Mouse (Mus musculus) C2C12 (cell line): Measurements from ENCODE around the gene Map4k4.

Source experiments
- CTCF ChIP-seq: IDR thresholded peaks from one replicate; pipeline ENCODE4 v1.5.1; 2011; ENCODE audit not compliant: control insufficient read depth, insufficient read depth, insufficient read length
- MAX ChIP-seq: IDR thresholded peaks from one replicate; pipeline ENCODE4 v1.6.1; 2011; ENCODE audit warnings: mild to moderate bottlenecking, control low read depth
- MYOD1 ChIP-seq: IDR thresholded peaks from one replicate; pipeline ENCODE4 v1.6.1; 2011; ENCODE audit warnings: low read depth; ENCODE audit not compliant: control insufficient read depth, insufficient read length
- MYOG ChIP-seq: IDR thresholded peaks from one replicate; pipeline ENCODE4 v1.6.1; 2011; ENCODE audit not compliant: control insufficient read depth, insufficient read length; ENCODE audit errors: extremely low read depth
- USF1 ChIP-seq: IDR thresholded peaks from one replicate; pipeline ENCODE4 v1.6.1; 2011; ENCODE audit warnings: low read depth, mild to moderate bottlenecking, control low read depth, moderate library complexity

GRCm38 (mm10) chr1:39993921-39994320 lies 93.2 kb downstream of the Map4k4 start:
- TF ChIP-seq USF1 (no peak), MYOD1 (no peak), CTCF (no peak), MYOG (no peak), MAX (no peak)
